Mouse (Mus musculus): Measurements from ENCODE around the gene Fpr-rs4.
"Not testable (repeated sequence)": the region's sequence is repeated elsewhere in the genome, so short reads cannot be mapped to it uniquely, and the experiment has no call there.

The Fpr-rs4 gene

GRCm38 (mm10) chr17:18021433-18021832 is at the start of gene Fpr-rs4:
TSS of gene Fpr-rs4 (plus strand) at chr17:18021733.
- DNase-seq (ENCODE audit: low spot score) = no peak

GRCm38 (mm10) chr17:17973443-17973842 is 48.1 kb upstream of the Fpr-rs4 start:
- no peak for DNase-seq (ENCODE audit: low spot score)

- DNase-seq (ENCODE audit: low spot score) = not testable (repeated sequence)
Observed at GRCm38 (mm10) chr17:17981232-17981631, 40.3 kb upstream of the Fpr-rs4 start.

GRCm38 (mm10) chr17:18004752-18005151 is 16.8 kb upstream of the Fpr-rs4 start:
- no peak for DNase-seq (ENCODE audit: low spot score)

GRCm38 (mm10) chr17:18049124-18049523 is 27.6 kb downstream of the Fpr-rs4 start, which contains the start of gene Vmn2r124:
TSS of gene Vmn2r124 (plus strand) at chr17:18049424.
- DNase-seq (ENCODE audit: low spot score) = no peak
